Mouse (Mus musculus): ENCODE measurements at regions not wholly inside any gene's neighbourhood (a gene's known extent, or its start where the extent isn't known, plus 50 kb on each side); places are given as distances from the start of the nearest gene placed in this dataset.

- 36% methylated on average over 7 of the region's 7 CpGs for WGBS
- no peaks in the 10 kb centered on the region for H3K9me3 ChIP-seq (replicated peaks; ENCODE audit: control insufficient read depth, low read length)
- H3K27me3 ChIP-seq (ENCODE audit: control insufficient read depth, insufficient read depth, low read length) = no peaks in the 10 kb centered on the region
- ATAC-seq (ENCODE audit: insufficient read depth, low read depth) (peak; percentile 60; the same call in 1 of the 2 replicates), DNase-seq (ENCODE audit: low spot score) (peak; percentile 29)
- TF ChIP-seq EP300 (IDR thresholded peaks at IDR 0.05; ENCODE audit: low read depth) = no peak
- TF ChIP-seq CTCF (IDR thresholded peaks at IDR 0.05; ENCODE audit: low read depth) = no peak
- no peaks in the 10 kb centered on the region for H3K36me3 ChIP-seq (replicated peaks; ENCODE audit: control insufficient read depth, insufficient read depth, low read length)
- no peak overlapping the region for H3K9ac ChIP-seq (replicated peaks; ENCODE audit: low read depth, low read length)
- no peaks in the 10 kb centered on the region for H3K4me1 ChIP-seq (ENCODE audit: control insufficient read depth, insufficient read depth)
- H3K4me3 ChIP-seq (ENCODE audit: low read depth, low read length) = no peak overlapping the region
- no peak overlapping the region for H3K4me2 ChIP-seq (ENCODE audit: low read depth, low read length)
- H3K27ac ChIP-seq (ENCODE audit: low read depth) = no peak overlapping the region
These were observed 141.5 kb downstream of the Gas1 start for GRCm38 (mm10) chr13:60035536-60036130.

GRCm38 (mm10) chr13:60033116-60033515 is 144.0 kb downstream of the Gas1 start:
- TF ChIP-seq EP300 (IDR thresholded peaks at IDR 0.05; ENCODE audit: low read depth) = no peak
- TF ChIP-seq CTCF (IDR thresholded peaks at IDR 0.05; ENCODE audit: low read depth) = no peak
- ATAC-seq (ENCODE audit: insufficient read depth, low read depth) (no peak), DNase-seq (ENCODE audit: low spot score) (no peak)
- Histone ChIP-seq H3K27me3 (ENCODE audit: control insufficient read depth, insufficient read depth, low read length) (no peaks in the 10 kb centered on the region), H3K27ac (ENCODE audit: low read depth) (no peak overlapping the region), H3K4me1 (ENCODE audit: control insufficient read depth, insufficient read depth) (no peaks in the 10 kb centered on the region), H3K36me3 (replicated peaks; ENCODE audit: control insufficient read depth, insufficient read depth, low read length) (no peaks in the 10 kb centered on the region), H3K9me3 (replicated peaks; ENCODE audit: control insufficient read depth, low read length) (0 out of 2 replicates have a peak, but pooled peaks cover 4% of the 10 kb centered on the region), H3K4me3 (ENCODE audit: low read depth, low read length) (no peak overlapping the region), H3K4me2 (ENCODE audit: low read depth, low read length) (no peak overlapping the region), H3K9ac (replicated peaks; ENCODE audit: low read depth, low read length) (no peak overlapping the region)
- 81% methylated on average over 2 of the region's 2 CpGs for WGBS

- H3K27ac ChIP-seq (ENCODE audit: low read depth) = no peak overlapping the region
- no peaks in the 10 kb centered on the region for H3K4me1 ChIP-seq (ENCODE audit: control insufficient read depth, insufficient read depth)
- no peak for ATAC-seq (ENCODE audit: insufficient read depth, low read depth)
- no peak overlapping the region for H3K4me3 ChIP-seq (ENCODE audit: low read depth, low read length)
- H3K4me2 ChIP-seq (ENCODE audit: low read depth, low read length) = no peak overlapping the region
- 86% methylated on average over 5 of the region's 5 CpGs for WGBS
- no peak for DNase-seq (ENCODE audit: low spot score)
- no peaks in the 10 kb centered on the region for H3K36me3 ChIP-seq (replicated peaks; ENCODE audit: control insufficient read depth, insufficient read depth, low read length)
- no peaks in the 10 kb centered on the region for H3K27me3 ChIP-seq (ENCODE audit: control insufficient read depth, insufficient read depth, low read length)
- 0 out of 2 replicates have a peak, but pooled peaks cover 4% of the 10 kb centered on the region for H3K9me3 ChIP-seq (replicated peaks; ENCODE audit: control insufficient read depth, low read length)
- no peak overlapping the region for H3K9ac ChIP-seq (replicated peaks; ENCODE audit: low read depth, low read length)
- TF ChIP-seq CTCF (IDR thresholded peaks at IDR 0.05; ENCODE audit: low read depth) (no peak), EP300 (IDR thresholded peaks at IDR 0.05; ENCODE audit: low read depth) (no peak)
These were observed 144.6 kb downstream of the Gas1 start for GRCm38 (mm10) chr13:60032586-60032985.

GRCm38 (mm10) chr13:60029591-60029990 is 147.6 kb downstream of the Gas1 start:
- ATAC-seq (ENCODE audit: insufficient read depth, low read depth) (no peak), DNase-seq (ENCODE audit: low spot score) (no peak)
- H3K27ac ChIP-seq (ENCODE audit: low read depth) = no peak overlapping the region
- 0 out of 2 replicates have a peak, but pooled peaks cover 4% of the 10 kb centered on the region for H3K9me3 ChIP-seq (replicated peaks; ENCODE audit: control insufficient read depth, low read length)
- H3K4me3 ChIP-seq (ENCODE audit: low read depth, low read length) = no peak overlapping the region
- H3K4me2 ChIP-seq (ENCODE audit: low read depth, low read length) = no peak overlapping the region
- 60% methylated on average over 9 of the region's 9 CpGs for WGBS
- H3K9ac ChIP-seq (replicated peaks; ENCODE audit: low read depth, low read length) = no peak overlapping the region
- TF ChIP-seq EP300 (IDR thresholded peaks at IDR 0.05; ENCODE audit: low read depth) (no peak), CTCF (IDR thresholded peaks at IDR 0.05; ENCODE audit: low read depth) (no peak)
- no peaks in the 10 kb centered on the region for H3K4me1 ChIP-seq (ENCODE audit: control insufficient read depth, insufficient read depth)
- H3K36me3 ChIP-seq (replicated peaks; ENCODE audit: control insufficient read depth, insufficient read depth, low read length) = no peaks in the 10 kb centered on the region
- H3K27me3 ChIP-seq (ENCODE audit: control insufficient read depth, insufficient read depth, low read length) = no peaks in the 10 kb centered on the region

GRCm38 (mm10) chr13:60020175-60020487 is 157.0 kb downstream of the Gas1 start:
- Histone ChIP-seq H3K4me1 (ENCODE audit: control insufficient read depth, insufficient read depth) (peaks cover 4% of the 10 kb centered on the region; the same call in 1 of the 2 replicates), H3K9me3 (replicated peaks; ENCODE audit: control insufficient read depth, low read length) (no peaks in the 10 kb centered on the region), H3K36me3 (replicated peaks; ENCODE audit: control insufficient read depth, insufficient read depth, low read length) (no peaks in the 10 kb centered on the region), H3K4me2 (ENCODE audit: low read depth, low read length) (no peak overlapping the region), H3K4me3 (ENCODE audit: low read depth, low read length) (no peak overlapping the region), H3K9ac (replicated peaks; ENCODE audit: low read depth, low read length) (no peak overlapping the region), H3K27me3 (ENCODE audit: control insufficient read depth, insufficient read depth, low read length) (no peaks in the 10 kb centered on the region), H3K27ac (ENCODE audit: low read depth) (peak overlapping the region; percentile 58)
- ATAC-seq (ENCODE audit: insufficient read depth, low read depth) (no peak), DNase-seq (ENCODE audit: low spot score) (no peak)
- WGBS = 53% methylated on average over 5 of the region's 5 CpGs
- TF ChIP-seq EP300 (IDR thresholded peaks at IDR 0.05; ENCODE audit: low read depth) (no peak), CTCF (IDR thresholded peaks at IDR 0.05; ENCODE audit: low read depth) (no peak)
